Mouse (Mus musculus) G1E (cell line): ENCODE measurements around the gene Usp11. TPM values are rescaled to one million over a fixed set of nuclear protein-coding genes. Genes with fewer than 3 reads are reported as not detected.
"Not testable (repeated sequence)": the region's sequence is repeated elsewhere in the genome, so short reads cannot be mapped to it uniquely, and the experiment has no call there.

ENCODE experiments used
- ATAC-seq: 2 replicates; pipeline ENCODE4 v1.8.0; 2016; ENCODE audit warnings: mild to moderate bottlenecking; ENCODE audit not compliant: insufficient number of reproducible peaks, poor library complexity, low FRiP score, severe bottlenecking; ENCODE audit errors: extremely low read depth
- DNase-seq: peaks from one replicate; pipeline ENCODE4 v3.0.0; 2012; ENCODE audit warnings: low spot score
- H3K27me3 ChIP-seq: 2 replicates; pipeline ENCODE4 v1.6.1; 2012; ENCODE audit warnings: mild to moderate bottlenecking, low read length, inconsistent platforms; ENCODE audit not compliant: insufficient read depth
- H3K36me3 ChIP-seq: replicated peaks from 2 replicates; pipeline ENCODE3; 2012; ENCODE audit warnings: mild to moderate bottlenecking, inconsistent platforms
- H3K4me1 ChIP-seq: 2 replicates; pipeline ENCODE4 v1.6.1; 2012; ENCODE audit warnings: low read depth, low read length, inconsistent platforms, mixed read lengths; ENCODE audit not compliant: insufficient read depth
- H3K4me3 ChIP-seq: 2 replicates; pipeline ENCODE4 v1.5.1; 2012; ENCODE audit warnings: low read depth, mild to moderate bottlenecking, inconsistent platforms, low read length, moderate library complexity, mixed read lengths
- H3K9me3 ChIP-seq: replicated peaks from 2 replicates; pipeline ENCODE4 v1.6.1; 2012; ENCODE audit warnings: inconsistent platforms
- CTCF ChIP-seq: IDR thresholded peaks from 2 replicates; pipeline ENCODE4 v1.5.1; 2012; ENCODE audit warnings: low read depth, low read length, inconsistent platforms, mixed read lengths
- GATA1 ChIP-seq: IDR thresholded peaks from 2 replicates; pipeline ENCODE4 v1.6.1; 2012; ENCODE audit warnings: borderline replicate concordance, low read length, inconsistent platforms, mixed read lengths
- GATA2 ChIP-seq: IDR thresholded peaks from 2 replicates; pipeline ENCODE4 v1.6.1; 2012; ENCODE audit warnings: low read depth, low read length, inconsistent platforms, borderline replicate concordance
- POLR2AphosphoS5 ChIP-seq: IDR thresholded peaks from 2 replicates; pipeline ENCODE4 v1.6.1; 2012; ENCODE audit warnings: low read depth, low read length, inconsistent platforms; ENCODE audit not compliant: insufficient replicate concordance
- TAL1 ChIP-seq: conservative IDR thresholded peaks from 2 replicates; pipeline ENCODE4 v1.6.1; 2012; ENCODE audit warnings: low read depth, low read length, inconsistent platforms, mixed read lengths
- polyA plus RNA-seq: library from polyadenylated mRNA; stranded (reverse); fragments of >175 nt; gene quantifications from 2 replicates; pipeline ENCODE4 v1.2.3, GENCODE M21; 2012
- total RNA-seq, 2 experiments: library from RNA; stranded (forward) in 1 of 2; stranded (reverse) in 1 of 2; fragments of 200-1000 nt in 1 of 2; fragments of >200 nt in 1 of 2; fragmentation: Nextera tagmentation in 1 of 2; gene quantifications; 2 replicates each; pipeline ENCODE4 v1.2.3; 2014 to 2017

The Usp11 gene
- total and polyA plus RNA-seq, 3 experiments: 18.8 to 84.4 (median 34.3) TPM

DNA sequence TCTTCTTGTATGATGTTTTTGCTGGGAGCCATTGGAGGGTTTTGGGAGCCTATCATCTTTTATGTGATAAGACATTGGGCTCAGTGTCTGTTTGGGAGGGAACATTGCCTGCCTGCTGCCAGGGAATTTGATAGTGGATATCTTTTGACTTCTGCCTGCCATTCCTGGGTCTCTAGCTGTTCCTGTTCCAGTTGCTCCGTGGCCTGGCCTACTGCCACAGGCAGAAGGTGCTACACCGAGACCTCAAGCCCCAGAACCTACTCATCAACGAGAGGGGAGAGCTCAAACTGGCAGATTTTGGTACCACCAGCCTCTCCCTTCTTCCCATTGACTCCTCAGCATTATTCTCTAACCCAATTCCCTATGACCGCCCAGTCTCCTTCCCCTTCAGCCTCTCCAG lies 7.9 kb upstream of the Usp11 start:
- H3K36me3 ChIP-seq: peaks cover 91% of the 10 kb centered on the region
- no peak overlapping the region for H3K4me3 ChIP-seq
- H3K9me3 ChIP-seq: no peaks in the 10 kb centered on the region
- TF ChIP-seq GATA2 (no peak), POLR2AphosphoS5 (no peak), GATA1 (no peak), CTCF (no peak), TAL1 (no peak)
- ATAC-seq: no peak
- no peaks in the 10 kb centered on the region for H3K27me3 ChIP-seq
- H3K4me1 ChIP-seq: peaks cover 6% of the 10 kb centered on the region
- no peak for DNase-seq

DNA sequence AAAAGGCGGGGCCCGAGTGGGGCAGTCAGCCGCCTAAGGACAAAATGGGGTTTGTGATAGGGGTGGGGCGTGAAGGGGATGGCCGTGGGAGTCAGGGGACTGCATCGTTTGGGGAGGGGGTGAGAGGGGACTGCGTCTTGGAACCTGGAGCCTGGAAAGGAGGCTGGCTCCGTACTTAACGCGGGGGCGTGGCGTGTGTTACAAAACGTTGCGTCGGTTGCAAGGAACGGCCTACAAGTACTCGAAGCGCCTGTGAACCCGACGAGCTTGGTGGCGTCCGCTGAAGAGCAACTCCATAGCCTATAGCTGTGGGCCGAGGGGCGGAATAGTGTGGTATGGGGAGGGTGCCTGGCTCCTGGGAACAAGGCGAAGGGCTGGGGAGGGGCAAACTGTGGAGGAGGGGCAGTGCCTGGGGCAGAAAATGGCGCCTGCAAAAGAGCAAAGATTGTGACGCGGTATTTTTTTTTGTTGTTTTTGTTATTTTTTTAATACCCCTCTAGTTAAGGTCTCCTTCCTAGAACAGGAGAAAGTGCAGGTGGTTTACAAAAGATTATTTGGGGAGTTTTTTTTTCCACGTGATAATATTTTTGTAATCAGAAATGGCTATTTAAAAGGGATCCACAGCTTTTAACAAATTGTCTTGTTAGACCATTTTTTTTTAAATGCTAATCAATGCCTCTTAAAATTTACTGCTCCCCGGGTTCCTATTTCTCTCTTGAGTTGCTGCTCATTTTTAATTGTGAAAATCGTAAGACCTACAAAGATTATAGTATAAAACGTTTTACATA lies 783 bp downstream of the Usp11 start:
- DNase-seq (peak; percentile 69), ATAC-seq (peak; percentile 94)
- peaks cover 11% of the 10 kb centered on the region; the same call in 1 of the 2 replicates for H3K4me1 ChIP-seq
- H3K36me3 ChIP-seq: peaks cover 29% of the 10 kb centered on the region
- no peaks in the 10 kb centered on the region for H3K9me3 ChIP-seq
- TF ChIP-seq POLR2AphosphoS5 (no peak), TAL1 (no peak), GATA2 (no peak), GATA1 (no peak), CTCF (no peak)
- no peaks in the 10 kb centered on the region for H3K27me3 ChIP-seq
- H3K4me3 ChIP-seq: peak overlapping the region; percentile 79

DNA sequence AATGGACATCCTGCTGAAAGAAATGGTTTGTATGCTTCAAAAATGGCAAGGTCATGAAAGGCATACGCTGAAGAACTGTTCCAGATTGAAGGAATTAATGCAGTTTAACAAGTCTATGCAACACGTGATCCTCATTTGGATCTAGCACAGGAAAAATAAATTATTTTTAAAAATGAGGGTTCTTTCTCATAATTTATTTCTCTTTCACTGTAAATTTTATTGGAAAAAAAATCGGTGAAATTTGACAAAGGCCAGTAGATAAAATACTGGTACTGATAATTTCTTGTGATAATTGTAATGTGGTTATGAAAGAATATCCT lies 1.3 kb downstream of the Usp11 start:
- Histone ChIP-seq H3K4me3 (peak overlapping the region; percentile 79; the same call in 1 of the 2 replicates), H3K4me1 (peaks cover 11% of the 10 kb centered on the region; the same call in 1 of the 2 replicates), H3K9me3 (no peaks in the 10 kb centered on the region), H3K27me3 (no peaks in the 10 kb centered on the region), H3K36me3 (peaks cover 26% of the 10 kb centered on the region)
- ATAC-seq: no peak
- DNase-seq: no peak
- no peak for TF ChIP-seq GATA2
- no peak for TF ChIP-seq POLR2AphosphoS5
- TF ChIP-seq TAL1: no peak
- TF ChIP-seq GATA1: no peak
- TF ChIP-seq CTCF: no peak

DNA sequence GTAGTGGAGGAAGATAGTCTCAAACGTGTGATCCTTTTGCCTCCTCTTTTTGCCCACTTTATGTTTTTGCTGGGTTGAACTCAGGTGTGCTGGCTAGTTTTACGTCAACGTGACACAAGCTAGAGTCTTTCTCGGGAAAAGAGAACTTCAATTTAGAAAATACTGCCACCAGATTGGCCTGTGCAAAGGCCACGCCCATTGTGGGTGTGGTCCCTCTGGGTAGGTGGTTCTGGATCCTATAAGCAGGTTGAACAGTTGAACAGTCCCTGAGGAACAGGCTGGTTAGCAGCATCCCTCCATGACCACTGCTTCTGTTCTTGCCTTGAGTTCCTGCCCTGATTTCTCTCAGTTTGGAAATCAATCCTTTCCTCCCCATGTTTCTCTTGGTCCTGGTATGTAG lies 25.0 kb downstream of the Usp11 start:
- Histone ChIP-seq H3K36me3 (no peaks in the 10 kb centered on the region), H3K27me3 (no peaks in the 10 kb centered on the region), H3K4me1 (no peaks in the 10 kb centered on the region; the same call in 1 of the 2 replicates), H3K4me3 (no peak overlapping the region), H3K9me3 (no peaks in the 10 kb centered on the region)
- ATAC-seq: no peak
- DNase-seq: no peak
- TF ChIP-seq GATA2: no peak
- no peak for TF ChIP-seq POLR2AphosphoS5
- TF ChIP-seq TAL1: no peak
- no peak for TF ChIP-seq CTCF
- no peak for TF ChIP-seq GATA1

DNA sequence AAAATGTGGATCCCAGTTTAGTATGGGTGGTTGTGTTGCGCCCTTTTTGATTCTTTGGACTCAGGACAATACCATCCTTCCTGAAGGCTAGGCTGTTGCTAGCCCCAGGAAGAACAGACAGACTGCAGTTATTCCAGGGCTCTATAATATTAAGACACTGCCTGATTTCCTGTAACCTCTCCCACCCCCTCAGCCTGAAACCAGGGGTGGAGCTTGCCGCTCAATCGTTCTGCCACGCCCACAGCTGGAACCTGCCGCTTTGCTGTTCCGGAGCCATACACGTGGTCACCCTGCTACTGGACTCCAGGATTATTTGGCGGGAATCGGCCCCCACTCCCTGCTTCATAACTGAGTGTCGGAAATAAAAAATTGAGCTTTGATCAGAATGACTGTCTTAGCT lies 26.3 kb downstream of the Usp11 start:
- not testable (repeated sequence) for H3K27me3 ChIP-seq, DNase-seq, ATAC-seq, H3K4me3 ChIP-seq, H3K4me1 ChIP-seq, H3K36me3 ChIP-seq, H3K9me3 ChIP-seq

DNA sequence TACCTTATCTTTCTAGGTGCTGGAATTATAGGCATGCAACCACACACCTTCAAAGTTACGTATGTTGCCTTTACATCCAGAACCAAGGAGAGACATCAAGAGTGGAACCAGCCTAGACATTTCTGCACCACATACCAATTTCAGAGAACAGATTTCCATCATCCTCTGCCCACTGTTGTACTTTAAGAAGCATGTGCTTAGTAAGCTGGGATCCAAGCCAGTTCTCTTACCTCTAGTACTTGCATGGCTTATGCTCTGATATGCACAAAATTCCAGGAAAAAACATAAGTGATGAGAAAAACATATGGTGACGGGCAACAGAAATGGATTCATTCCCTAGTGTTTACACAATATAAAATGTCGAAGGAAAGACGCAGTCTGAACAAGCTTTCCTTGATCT lies 32.8 kb downstream of the Usp11 start:
- no peaks in the 10 kb centered on the region for H3K36me3 ChIP-seq
- H3K4me3 ChIP-seq: no peak overlapping the region
- TF ChIP-seq GATA2 (no peak), CTCF (no peak), GATA1 (no peak), TAL1 (no peak), POLR2AphosphoS5 (no peak)
- no peaks in the 10 kb centered on the region for H3K9me3 ChIP-seq
- no peaks in the 10 kb centered on the region for H3K4me1 ChIP-seq
- ATAC-seq: no peak
- no peak for DNase-seq
- H3K27me3 ChIP-seq: 0 out of 2 replicates have a peak, but pooled peaks cover 3% of the 10 kb centered on the region
